Mouse (Mus musculus) forebrain, embryonic 16.5 days (tissue): Measurements from ENCODE around the gene Oscp1. TPM values are rescaled to one million over a fixed set of nuclear protein-coding genes. Genes with fewer than 3 reads are reported as not detected.
A peak's percentile ranks its signal among the peaks of the same experiment; 100 is the strongest.
"Not testable (repeated sequence)": the region's sequence is repeated elsewhere in the genome, so short reads cannot be mapped to it uniquely, and the experiment has no call there.

Experiments
- ATAC-seq: fragments of 200-750 bp; cut with Nextera tagmentation; 2 replicates; pipeline ENCODE4 v1.8.0; 2017; ENCODE audit warnings: mild to moderate bottlenecking, moderate library complexity
- H3K27ac ChIP-seq: fragments of 300-500 bp; sonication (generic); 2 replicates; pipeline ENCODE4 v1.5.1; 2014; ENCODE audit warnings: low read length, control low read depth
- H3K27me3 ChIP-seq: fragments of 300-500 bp; sonication (generic); replicated peaks from 2 replicates; pipeline ENCODE4 v1.6.1; 2014; ENCODE audit warnings: low read length; ENCODE audit not compliant: control insufficient read depth, insufficient read depth
- H3K36me3 ChIP-seq: fragments of 300-500 bp; sonication (generic); 2 replicates; pipeline ENCODE4 v1.6.1; 2014; ENCODE audit not compliant: control insufficient read depth, insufficient read depth
- H3K4me1 ChIP-seq: fragments of 300-500 bp; sonication (generic); replicated peaks from 2 replicates; pipeline ENCODE4 v1.6.1; 2014; ENCODE audit warnings: low read length; ENCODE audit not compliant: control insufficient read depth, insufficient read depth
- H3K4me2 ChIP-seq: fragments of 300-500 bp; sonication (generic); 2 replicates; pipeline ENCODE4 v1.6.1; 2014; ENCODE audit warnings: mild to moderate bottlenecking, low read length, control low read depth
- H3K4me3 ChIP-seq: fragments of 300-500 bp; sonication (generic); replicated peaks from 2 replicates; pipeline ENCODE4 v1.5.1; 2014; ENCODE audit warnings: mild to moderate bottlenecking, low read length, control low read depth
- H3K9ac ChIP-seq: fragments of 300-500 bp; sonication (generic); replicated peaks from 2 replicates; pipeline ENCODE4 v1.6.1; 2014; ENCODE audit warnings: low read depth, low read length, control low read depth
- H3K9me3 ChIP-seq: fragments of 300-500 bp; sonication (generic); 2 replicates; pipeline ENCODE4 v1.6.1; 2016; ENCODE audit warnings: low read length; ENCODE audit not compliant: control insufficient read depth
- WGBS: fragments of 180-500 bp; shearing (Covaris S2); extraction: QIAGEN DNeasy Blood & Tissue Kit; methylation state at CpG from one replicate; pipeline ENCODE4 v1.1.7; 2014; 5-methylcytosine and 5-hydroxymethylcytosine counted together
- polyA plus RNA-seq: library from polyadenylated mRNA; unstranded; fragments of >200 nt; fragmentation: Nextera tagmentation; extraction: Ambion mirVana; gene quantifications from 2 replicates; pipeline ENCODE4 v1.2.1, GENCODE M21; 2015

Gene Oscp1
- polyA plus RNA-seq, 1 experiment from 2014 or later: 30.4 TPM

DNA sequence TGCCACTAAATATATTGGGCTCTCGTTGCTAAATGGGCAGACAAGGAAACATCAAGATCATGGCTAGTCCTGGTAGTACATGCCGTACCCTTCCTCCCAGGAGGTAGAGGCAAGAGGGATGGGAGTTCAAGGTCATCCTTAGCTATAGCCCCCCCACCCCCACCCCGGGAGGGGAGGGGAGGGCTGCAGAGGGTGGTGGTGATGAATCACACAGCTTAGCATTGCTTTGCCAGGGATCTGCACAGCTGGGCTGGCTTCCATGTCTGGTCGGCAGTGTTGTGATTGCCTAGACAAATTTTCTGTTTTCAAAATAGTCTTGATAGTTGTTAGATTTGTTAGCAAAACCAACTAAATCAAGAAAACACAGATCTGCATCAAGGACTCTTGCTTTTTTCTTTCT, 20.9 kb downstream of the Oscp1 start:
- H3K36me3 ChIP-seq: no peaks in the 10 kb centered on the region
- H3K27me3 ChIP-seq: no peaks in the 10 kb centered on the region
- H3K4me2 ChIP-seq: no peak overlapping the region
- no peak overlapping the region for H3K27ac ChIP-seq
- H3K9me3 ChIP-seq: no peaks in the 10 kb centered on the region
- ATAC-seq: no peak
- WGBS: 82% methylated on average over 4 of the region's 4 CpGs
- H3K9ac ChIP-seq: no peak overlapping the region
- H3K4me1 ChIP-seq: no peaks in the 10 kb centered on the region
- no peak overlapping the region for H3K4me3 ChIP-seq

DNA sequence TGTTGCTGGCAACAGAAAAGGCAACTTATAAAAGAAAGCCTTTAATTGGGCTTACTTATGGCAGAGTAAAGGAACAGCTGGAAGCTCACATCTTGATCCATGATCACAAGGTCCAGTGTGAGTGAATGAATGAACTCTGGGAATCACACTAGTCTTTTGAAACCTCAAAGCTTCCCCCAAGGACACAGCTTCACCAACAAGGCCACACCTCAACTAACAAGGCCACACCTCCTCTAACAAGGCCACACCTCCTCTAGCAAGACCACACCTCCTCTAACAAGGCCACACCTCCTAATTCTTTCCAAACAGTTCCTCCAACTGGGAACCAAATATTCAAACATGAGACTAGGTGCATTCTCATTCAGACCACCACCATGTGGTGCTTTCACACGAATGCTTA, 23.2 kb downstream of the Oscp1 start:
- Histone ChIP-seq H3K27ac (no peak overlapping the region), H3K9ac (no peak overlapping the region), H3K27me3 (no peaks in the 10 kb centered on the region), H3K4me3 (no peak overlapping the region), H3K36me3 (no peaks in the 10 kb centered on the region), H3K9me3 (no peaks in the 10 kb centered on the region), H3K4me1 (no peaks in the 10 kb centered on the region), H3K4me2 (no peak overlapping the region)
- no peak for ATAC-seq
- WGBS: 97% methylated on average over 1 of the region's 1 CpGs

DNA sequence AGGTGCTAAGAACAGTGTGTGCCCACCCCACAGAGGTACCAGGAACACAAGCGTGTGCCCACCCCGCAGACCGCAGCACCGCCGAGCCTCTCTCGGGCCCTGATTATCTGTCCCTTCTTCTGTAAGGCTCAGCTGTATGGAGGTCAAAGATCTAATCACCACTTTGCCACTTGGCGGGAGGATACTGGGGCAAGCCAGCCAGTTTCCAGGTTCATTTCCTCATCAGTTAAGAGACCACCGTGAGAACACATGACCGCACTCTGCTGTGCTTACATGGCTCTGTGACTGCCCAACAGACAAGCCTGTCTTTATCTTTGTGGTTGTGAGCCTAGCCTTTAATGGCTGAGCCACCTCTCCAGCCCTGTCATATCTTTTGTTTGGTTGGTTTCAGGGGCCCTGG, 24.7 kb downstream of the Oscp1 start:
- Histone ChIP-seq H3K27me3 (no peaks in the 10 kb centered on the region), H3K9me3 (no peaks in the 10 kb centered on the region), H3K4me1 (no peaks in the 10 kb centered on the region), H3K4me3 (no peak overlapping the region), H3K4me2 (no peak overlapping the region), H3K27ac (no peak overlapping the region), H3K36me3 (no peaks in the 10 kb centered on the region), H3K9ac (no peak overlapping the region)
- WGBS: 93% methylated on average over 9 of the region's 9 CpGs
- no peak for ATAC-seq

DNA sequence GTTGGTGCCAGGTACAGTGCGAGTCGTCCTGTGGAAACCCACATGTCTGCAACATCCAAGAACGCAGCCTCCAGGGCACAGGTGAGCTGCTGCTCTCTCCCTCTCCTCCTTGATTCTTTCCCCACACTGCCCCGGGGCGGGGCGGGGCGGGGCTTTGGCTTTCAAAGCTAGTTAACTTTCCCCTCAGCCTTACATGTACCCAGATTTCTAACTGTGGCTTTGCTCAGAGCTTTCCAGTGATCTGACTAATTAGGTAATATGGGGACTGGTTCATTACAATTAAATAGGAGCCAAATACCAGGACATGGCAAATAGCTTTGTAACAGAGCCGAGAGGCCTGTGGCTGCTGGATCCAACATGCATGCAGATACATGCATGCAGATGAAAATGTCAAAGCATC, 26.0 kb downstream of the Oscp1 start:
- no peak overlapping the region for H3K9ac ChIP-seq
- ATAC-seq: no peak
- H3K36me3 ChIP-seq: no peaks in the 10 kb centered on the region
- no peak overlapping the region for H3K4me2 ChIP-seq
- H3K4me1 ChIP-seq: no peaks in the 10 kb centered on the region
- H3K9me3 ChIP-seq: no peaks in the 10 kb centered on the region
- H3K27ac ChIP-seq: no peak overlapping the region
- no peaks in the 10 kb centered on the region for H3K27me3 ChIP-seq
- 75% methylated on average over 8 of the region's 8 CpGs for WGBS
- no peak overlapping the region for H3K4me3 ChIP-seq

DNA sequence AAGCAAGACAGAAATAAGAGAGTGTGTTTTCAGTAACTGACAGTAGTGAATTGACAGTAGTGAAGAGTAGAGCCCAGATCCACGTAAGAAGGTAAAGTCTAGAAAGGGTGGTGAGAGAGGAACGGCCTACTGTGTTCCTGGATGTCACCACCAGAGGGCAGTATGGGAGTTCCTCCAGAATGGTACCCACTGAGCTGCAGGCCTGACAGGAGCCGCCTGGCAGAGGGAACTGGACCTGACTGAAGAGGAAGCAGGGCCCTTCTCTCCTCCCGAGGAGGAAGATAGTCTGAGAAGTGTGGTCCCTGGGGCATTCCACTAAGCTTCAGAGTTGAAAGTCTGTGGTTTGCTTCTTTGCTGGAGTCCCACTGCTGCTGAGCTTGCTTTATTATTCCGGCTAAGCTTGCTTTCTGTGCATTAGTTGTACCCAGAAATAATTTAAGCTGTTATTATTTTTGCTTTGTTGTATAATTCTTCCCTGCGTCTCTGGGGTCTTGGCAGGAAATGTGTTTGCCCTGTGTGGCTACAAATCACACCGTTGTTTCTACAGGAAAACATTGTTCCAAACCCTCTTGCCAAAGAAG, 27.7 kb downstream of the Oscp1 start:
- Histone ChIP-seq H3K4me1 (no peaks in the 10 kb centered on the region), H3K27ac (no peak overlapping the region), H3K9ac (no peak overlapping the region), H3K4me3 (no peak overlapping the region), H3K4me2 (no peak overlapping the region), H3K9me3 (no peaks in the 10 kb centered on the region), H3K27me3 (no peaks in the 10 kb centered on the region), H3K36me3 (no peaks in the 10 kb centered on the region)
- 28% methylated on average over 7 of the region's 7 CpGs for WGBS
- ATAC-seq: peak; percentile 68; the same call in 1 of the 2 replicates

DNA sequence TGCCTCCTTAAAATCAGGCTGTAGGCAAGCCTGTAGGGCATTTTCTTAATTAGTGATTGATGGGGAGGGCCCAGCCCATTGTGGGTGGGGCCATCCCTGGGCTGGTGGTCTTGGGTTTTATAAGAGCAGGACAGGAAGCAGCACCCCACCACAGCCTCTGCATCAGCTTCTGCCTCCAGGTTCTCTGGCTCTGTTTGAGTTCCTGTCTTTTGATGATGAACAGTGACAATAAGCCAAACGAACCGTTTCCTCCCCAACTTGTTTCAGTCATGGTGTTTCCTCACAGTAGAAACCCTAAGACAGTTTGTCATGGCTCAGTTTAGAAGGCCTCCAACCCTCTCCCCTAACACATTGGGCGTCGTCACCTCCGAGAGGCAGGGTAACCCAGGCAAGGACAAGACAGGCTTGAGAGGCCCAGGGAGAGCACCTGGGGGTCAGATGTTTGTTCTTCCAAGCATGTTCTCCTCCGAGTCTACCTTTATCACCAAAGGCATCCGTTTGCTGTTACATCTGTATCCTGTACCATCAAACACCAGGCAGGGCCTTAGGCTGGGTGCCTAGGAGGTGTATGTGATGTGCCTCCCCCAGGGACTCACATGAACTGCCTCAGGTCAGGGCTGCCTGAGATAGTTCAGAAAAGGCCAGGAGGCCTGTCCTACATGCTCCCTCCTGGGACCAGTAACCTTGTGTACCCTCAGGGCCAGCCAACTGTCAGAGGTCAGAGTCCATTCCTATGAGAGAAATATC, 31.9 kb downstream of the Oscp1 start:
- no peak overlapping the region for H3K27ac ChIP-seq
- H3K27me3 ChIP-seq: no peaks in the 10 kb centered on the region
- H3K4me3 ChIP-seq: no peak overlapping the region
- no peak overlapping the region for H3K4me2 ChIP-seq
- WGBS: 84% methylated on average over 7 of the region's 7 CpGs
- no peak for ATAC-seq
- H3K36me3 ChIP-seq: no peaks in the 10 kb centered on the region
- H3K4me1 ChIP-seq: no peaks in the 10 kb centered on the region
- H3K9ac ChIP-seq: no peak overlapping the region
- no peaks in the 10 kb centered on the region for H3K9me3 ChIP-seq

DNA sequence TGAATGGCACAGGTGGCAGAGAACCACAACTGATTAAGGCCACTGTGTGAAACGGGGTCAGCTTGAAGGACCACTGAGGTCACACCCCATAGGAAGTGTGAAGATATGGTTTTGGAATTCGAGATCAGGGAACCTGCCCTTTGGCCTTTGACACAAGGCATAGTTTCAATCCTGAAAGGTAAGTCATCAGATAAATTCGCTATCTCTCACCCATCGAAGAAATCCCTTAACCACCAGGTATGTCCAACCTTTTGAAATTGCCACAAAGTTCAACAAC, 32.4 kb downstream of the Oscp1 start:
- no peaks in the 10 kb centered on the region for H3K4me1 ChIP-seq
- no peak overlapping the region for H3K27ac ChIP-seq
- no peak overlapping the region for H3K4me2 ChIP-seq
- no peaks in the 10 kb centered on the region for H3K9me3 ChIP-seq
- H3K4me3 ChIP-seq: no peak overlapping the region
- no peak for ATAC-seq
- 88% methylated on average over 4 of the region's 4 CpGs for WGBS
- no peaks in the 10 kb centered on the region for H3K36me3 ChIP-seq
- H3K9ac ChIP-seq: no peak overlapping the region
- H3K27me3 ChIP-seq: no peaks in the 10 kb centered on the region

DNA sequence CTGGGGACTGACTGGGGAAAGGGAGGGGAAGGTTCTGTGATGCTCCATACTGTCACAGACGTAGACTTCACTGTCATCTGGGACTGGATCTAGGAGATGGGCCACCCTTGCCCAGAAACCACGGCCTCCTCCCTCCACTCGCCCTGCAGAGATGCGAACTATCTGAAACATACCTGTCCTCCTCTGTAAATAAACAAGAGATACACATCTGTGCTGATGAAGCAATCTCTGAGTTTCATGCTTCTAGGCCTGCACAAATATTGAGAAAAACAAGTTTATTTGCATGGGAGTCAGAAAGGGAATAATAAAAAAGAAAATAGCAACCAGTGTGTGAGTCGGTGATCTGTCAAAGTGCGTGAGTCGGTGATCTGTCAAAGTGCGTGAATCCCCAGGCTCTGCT, 33.5 kb downstream of the Oscp1 start:
- H3K4me1 ChIP-seq: peaks cover under 1% of the 10 kb centered on the region; the same call in 1 of the 2 replicates
- no peak overlapping the region for H3K9ac ChIP-seq
- no peaks in the 10 kb centered on the region for H3K36me3 ChIP-seq
- H3K27ac ChIP-seq: no peak overlapping the region
- no peak overlapping the region for H3K4me2 ChIP-seq
- H3K9me3 ChIP-seq: no peaks in the 10 kb centered on the region
- no peak for ATAC-seq
- no peak overlapping the region for H3K4me3 ChIP-seq
- WGBS: 84% methylated on average over 8 of the region's 8 CpGs
- H3K27me3 ChIP-seq: no peaks in the 10 kb centered on the region

DNA sequence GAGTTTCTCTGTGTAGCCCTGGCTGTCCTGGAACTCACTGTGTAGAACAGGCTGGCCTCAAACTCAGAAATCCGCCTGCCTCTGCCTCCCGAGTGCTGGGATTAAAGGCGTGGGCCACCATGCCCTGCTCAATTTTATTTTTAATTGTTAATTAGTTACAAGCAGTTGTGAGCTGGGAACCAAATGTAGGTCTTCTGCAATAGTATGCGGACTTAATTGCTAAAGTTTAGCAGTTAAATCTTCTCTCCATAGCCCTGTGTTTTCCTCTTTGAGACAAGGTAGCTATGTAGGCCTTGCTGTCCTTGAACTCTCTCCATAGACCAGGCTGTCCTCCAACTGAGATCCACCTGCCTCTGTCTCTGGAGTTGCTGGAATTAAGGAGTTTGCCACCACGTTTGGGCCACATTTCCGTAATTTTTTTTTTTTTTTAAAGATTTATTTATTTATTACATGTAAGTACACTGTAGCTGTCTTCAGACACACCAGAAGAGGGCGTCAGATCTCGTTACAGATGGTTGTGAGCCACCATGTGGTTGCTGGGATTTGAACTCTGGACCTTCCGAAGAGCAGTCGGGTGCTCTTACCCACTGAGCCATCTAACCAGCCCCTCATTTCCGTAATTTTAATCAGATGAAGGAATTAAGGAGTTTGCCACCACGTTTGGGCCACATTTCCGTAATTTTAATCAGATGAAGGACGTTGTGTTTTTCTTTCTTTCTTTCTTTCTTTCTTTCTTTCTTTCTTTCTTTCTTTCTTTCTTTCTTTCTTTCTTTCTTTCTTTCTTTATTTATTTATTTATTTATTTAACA, 37.5 kb downstream of the Oscp1 start:
- not testable (repeated sequence) for H3K36me3 ChIP-seq, H3K27ac ChIP-seq, H3K9me3 ChIP-seq, H3K4me1 ChIP-seq, H3K9ac ChIP-seq, ATAC-seq, H3K4me3 ChIP-seq, H3K27me3 ChIP-seq
- peak overlapping the region; percentile 67; the same call in 1 of the 2 replicates for H3K4me2 ChIP-seq
- 56% methylated on average over 14 of the region's 14 CpGs for WGBS
